Mouse (Mus musculus): Measurements from ENCODE around the gene Alg14.

The Alg14 gene

DNA sequence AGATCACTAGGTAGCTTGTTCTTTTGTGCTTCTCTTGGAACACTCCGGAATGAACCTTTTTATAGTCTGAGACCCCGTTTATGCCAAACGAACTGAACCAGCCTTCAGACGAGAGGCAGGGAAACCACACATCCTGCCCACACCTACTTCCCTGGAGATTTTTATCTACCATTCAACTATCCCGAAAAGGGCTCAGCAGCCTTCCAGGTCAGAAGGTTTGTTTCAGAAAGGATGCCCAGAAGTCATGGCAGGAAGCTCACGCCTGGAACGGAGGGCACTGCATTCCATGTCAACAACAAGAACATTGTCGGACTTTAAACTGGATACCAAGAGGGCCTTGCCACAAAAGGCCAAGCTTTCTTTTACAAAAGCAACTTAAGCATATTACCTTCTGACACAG, 73.6 kb downstream of the Alg14 start:
- no peak for DNase-seq (ENCODE audit: low spot score)

- DNase-seq (ENCODE audit: low spot score) = no peak
Measured at GRCm38 (mm10) chr3:121368616-121369015, 77.0 kb downstream of the Alg14 start.

- DNase-seq (ENCODE audit: low spot score) = no peak
Measured at GRCm38 (mm10) chr3:121369517-121369916, 77.9 kb downstream of the Alg14 start.

DNA sequence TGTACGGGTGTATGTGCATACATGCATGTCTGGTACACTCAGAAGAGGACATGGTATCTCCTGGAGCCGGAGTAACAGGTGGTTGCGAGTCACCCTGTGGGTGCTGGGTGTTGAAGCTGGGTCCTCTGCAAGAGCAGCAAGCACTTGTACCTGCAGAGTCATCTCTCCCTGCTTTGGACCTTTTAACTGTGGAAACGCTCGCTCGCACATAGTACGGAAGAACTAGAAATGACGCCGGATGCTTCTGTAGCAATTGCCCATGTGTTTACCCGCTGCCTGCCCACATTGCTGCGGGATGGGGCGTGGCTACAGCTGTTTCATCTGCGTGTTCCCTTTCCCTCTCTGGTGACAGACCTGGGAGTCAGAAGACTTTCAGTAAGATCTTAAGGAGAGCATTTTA, 78.7 kb downstream of the Alg14 start:
- DNase-seq (ENCODE audit: low spot score) = no peak

DNA sequence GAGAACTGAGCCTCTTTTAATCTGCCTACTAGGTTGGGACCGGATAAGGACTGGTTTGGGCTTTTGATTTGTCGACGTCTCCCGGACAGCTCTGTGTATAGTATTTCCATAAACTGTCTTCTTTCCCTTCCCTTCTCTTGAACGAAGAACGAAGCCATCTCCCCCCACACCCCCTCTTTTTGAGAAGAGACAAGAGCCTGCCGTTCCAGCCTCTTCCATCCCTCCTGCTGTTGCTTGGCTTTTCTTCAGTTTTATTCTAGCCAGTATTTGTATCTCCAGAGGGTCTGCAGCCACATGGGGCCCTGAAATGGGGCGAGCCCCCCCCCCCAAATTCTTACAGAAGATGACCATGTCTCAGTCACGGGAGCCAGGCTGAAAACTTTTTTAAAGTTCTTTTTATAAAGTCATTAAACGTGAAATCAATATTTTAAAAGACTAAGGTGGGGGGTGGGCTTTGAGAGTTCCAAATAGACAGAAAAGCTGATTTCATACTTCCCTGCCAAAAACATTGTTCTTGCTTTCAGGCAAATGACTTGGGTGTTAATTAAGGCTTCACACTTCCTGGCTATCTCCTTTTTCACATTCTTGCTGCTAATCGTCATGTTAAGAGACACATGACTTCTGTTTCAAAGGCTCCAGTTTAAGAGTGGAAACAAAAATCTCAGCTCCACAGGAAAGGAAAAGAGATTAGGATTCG, 79.4 kb downstream of the Alg14 start:
- no peak for DNase-seq (ENCODE audit: low spot score)

GRCm38 (mm10) chr3:121371527-121372220, 80.1 kb downstream of the Alg14 start:
- DNase-seq (ENCODE audit: low spot score) = no peak

DNA sequence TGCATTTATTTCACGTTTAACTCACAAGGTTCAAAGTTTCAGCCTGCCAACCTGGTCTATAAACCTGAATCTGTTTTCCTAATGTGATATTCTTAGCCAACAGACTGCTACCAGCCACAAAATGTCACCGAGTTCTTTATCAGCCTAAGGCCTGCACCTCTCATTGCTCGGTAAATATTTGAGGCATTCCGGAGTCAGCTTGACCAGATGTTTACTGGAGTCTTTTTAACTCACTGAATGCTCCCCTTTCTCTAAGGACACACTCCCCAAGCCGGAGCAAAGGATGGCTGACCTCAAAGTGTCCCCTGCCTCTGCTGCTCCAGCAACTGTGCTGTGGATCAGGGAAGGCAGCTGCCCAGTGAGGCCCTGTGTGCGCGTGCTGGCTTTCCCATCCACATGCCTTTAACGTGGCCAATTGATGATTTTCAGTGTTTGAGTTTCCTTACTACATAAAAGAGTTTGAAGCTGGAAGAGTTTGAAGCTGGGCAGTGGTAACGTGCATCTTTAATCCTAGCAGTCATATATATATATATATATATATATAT, 82.4 kb downstream of the Alg14 start:
- no peak for DNase-seq (ENCODE audit: low spot score)

- DNase-seq (ENCODE audit: low spot score) = no peak
Measured at GRCm38 (mm10) chr3:121375541-121376129, 84.1 kb downstream of the Alg14 start.

GRCm38 (mm10) chr3:121378708-121379612, 87.4 kb downstream of the Alg14 start:
- DNase-seq (ENCODE audit: low spot score) = no peak

GRCm38 (mm10) chr3:121379699-121380098, 88.1 kb downstream of the Alg14 start:
- DNase-seq (ENCODE audit: low spot score) = no peak

GRCm38 (mm10) chr3:121387471-121388009, 96.0 kb downstream of the Alg14 start:
- DNase-seq (ENCODE audit: low spot score) = no peak

GRCm38 (mm10) chr3:121389366-121389765, 97.8 kb downstream of the Alg14 start:
- DNase-seq (ENCODE audit: low spot score) = no peak

- DNase-seq (ENCODE audit: low spot score) = peak; percentile 74
Measured at GRCm38 (mm10) chr3:121389860-121390530, 98.4 kb downstream of the Alg14 start.

DNA sequence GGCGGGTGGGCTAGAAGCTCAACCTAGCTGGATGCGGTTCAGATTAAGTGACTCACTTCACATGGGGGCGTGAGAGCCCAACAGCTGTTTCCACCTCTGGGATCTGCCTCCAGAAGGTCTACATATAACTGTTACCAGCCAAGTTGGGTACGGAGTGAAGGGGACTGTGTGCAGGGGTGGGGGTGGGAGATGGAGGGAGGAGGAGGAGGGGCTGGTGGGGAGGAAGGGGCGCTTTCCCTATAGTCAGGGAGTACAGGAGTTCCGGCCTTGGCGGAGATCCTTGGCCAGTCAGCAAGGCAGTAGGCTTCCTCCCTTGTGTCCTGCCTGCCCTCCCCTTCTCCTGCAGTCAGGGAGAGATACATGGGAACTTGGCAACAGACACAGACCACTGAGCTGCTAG, 99.2 kb downstream of the Alg14 start:
- DNase-seq (ENCODE audit: low spot score) = peak; percentile 51

GRCm38 (mm10) chr3:121395588-121396295, 104.2 kb downstream of the Alg14 start:
- no peak for DNase-seq (ENCODE audit: low spot score)

DNA sequence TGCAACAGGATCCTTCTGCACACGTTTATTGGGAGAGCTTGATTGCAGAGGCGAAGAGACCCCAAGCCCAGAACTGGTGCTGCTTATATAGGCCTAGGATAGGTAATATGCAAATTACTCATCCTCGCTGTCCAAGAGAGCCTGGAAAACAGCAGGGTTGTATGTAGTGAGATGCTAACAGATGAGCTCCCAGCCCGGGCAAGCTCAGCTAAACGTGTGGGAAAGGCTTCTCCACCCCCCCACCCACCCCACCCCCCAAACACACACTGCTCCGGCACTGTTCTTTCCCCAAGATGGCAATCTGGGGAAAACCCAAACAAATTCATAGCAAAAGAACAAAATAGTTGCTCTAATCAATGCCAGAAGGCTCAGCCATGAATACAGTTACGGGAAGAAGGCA, 105.0 kb downstream of the Alg14 start:
- no peak for DNase-seq (ENCODE audit: low spot score)

- DNase-seq (ENCODE audit: low spot score) = no peak
Measured at GRCm38 (mm10) chr3:121397007-121397406, 105.4 kb downstream of the Alg14 start.

- DNase-seq (ENCODE audit: low spot score) = no peak
Measured at GRCm38 (mm10) chr3:121401384-121401783, 109.8 kb downstream of the Alg14 start.

DNA sequence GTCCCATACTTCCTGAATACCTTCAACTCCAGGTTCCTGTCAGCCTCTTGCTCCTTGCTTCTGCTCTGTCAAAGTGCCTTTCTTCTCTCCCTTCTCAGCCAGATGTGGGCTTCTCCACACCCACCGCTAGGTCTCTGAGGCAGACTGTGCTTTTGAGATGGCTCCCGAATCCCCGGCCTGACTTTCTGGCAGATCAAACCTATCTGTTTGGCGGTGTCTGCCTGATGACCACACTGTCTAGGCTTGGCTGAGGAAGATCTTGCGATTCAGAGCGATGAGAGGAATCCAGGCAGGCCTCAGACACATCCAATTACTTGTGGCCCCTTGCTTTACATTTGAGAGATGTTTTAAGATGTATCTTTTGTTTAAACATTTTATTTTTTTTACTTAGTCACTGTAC, 110.5 kb downstream of the Alg14 start:
- no peak for DNase-seq (ENCODE audit: low spot score)

GRCm38 (mm10) chr3:121403449-121403848, 111.9 kb downstream of the Alg14 start:
- no peak for DNase-seq (ENCODE audit: low spot score)

DNA sequence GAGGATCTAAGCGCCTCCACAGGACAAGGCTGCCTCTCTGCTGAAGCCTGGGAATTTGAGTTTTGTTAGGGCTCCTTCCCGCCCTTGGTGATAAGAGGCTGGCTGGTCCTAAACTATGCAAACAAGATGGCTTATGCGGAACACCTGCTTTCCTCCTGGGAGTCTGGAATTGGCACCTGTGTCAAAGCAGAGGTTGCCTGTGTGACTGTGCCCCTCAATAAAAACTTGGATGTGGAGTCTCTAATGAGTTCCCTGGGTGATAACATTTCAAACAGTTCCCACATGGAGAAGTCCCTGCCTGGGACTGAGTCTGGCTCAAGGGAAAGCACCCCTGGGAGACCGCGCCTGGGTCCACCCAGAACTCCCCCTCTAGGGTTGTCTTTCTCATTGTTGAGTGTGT, 113.5 kb downstream of the Alg14 start:
- no peak for DNase-seq (ENCODE audit: low spot score)

Data from testis, postnatal 10 days (tissue).